Mouse (Mus musculus) neural tube, embryonic 10.5 days (tissue): Measurements from ENCODE around the gene Bckdhb.

Experiments
- DNase-seq: peaks from one replicate; pipeline ENCODE4 v3.0.0-alpha.2; 2017; ENCODE audit warnings: low spot score; ENCODE audit errors: extremely low spot score

Bckdhb gene

DNA sequence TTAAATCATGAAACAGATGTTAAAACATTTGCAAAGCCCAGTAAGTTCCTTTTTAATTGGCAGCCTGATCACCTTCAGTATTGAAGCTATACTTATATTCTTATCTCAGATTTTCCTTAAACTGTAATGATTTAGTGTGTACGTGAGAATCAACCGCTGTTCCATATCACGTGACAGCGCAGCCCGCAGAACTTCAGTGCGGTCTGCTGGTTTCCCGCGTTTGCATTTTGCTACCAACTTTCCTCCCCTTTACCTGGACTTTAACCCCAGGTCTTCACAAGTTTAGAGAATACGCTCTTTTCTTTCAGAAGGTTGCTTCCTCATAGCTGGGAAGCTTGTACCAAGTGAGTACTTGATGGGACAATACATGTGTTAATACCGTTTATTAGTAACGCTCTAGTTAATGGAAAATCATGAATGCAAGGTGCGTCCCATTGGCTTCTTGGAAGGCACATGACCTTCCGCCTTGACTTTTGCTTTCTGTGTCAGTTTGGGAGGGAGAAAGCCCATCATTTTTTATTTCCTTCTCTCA, 171.6 kb downstream of the Bckdhb start:
- no peak for DNase-seq

- no peak for DNase-seq
Measured at GRCm38 (mm10) chr9:84103344-84103743, 178.4 kb downstream of the Bckdhb start.

DNA sequence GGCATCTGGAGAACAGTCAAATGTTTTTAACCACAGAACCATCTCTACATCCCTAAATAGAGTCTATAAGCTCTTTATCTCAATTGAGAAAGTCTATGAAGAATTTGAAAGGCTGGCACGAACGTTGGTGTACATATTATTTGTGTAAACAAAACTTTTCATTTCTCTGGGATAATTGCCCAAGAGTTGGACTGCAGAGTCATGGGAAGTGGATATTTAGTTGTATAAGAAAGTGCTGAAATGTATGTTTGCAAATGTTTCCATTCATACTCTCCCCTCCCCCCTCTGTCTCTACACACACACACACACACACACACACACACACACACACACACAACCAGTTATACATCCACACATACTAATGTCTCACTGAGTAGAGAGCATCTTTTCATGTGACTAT, 181.5 kb downstream of the Bckdhb start:
- DNase-seq = no peak

- DNase-seq = peak; percentile 22
Measured at GRCm38 (mm10) chr9:84107045-84107813, 182.3 kb downstream of the Bckdhb start.

GRCm38 (mm10) chr9:84108534-84108933, 183.6 kb downstream of the Bckdhb start:
- no peak for DNase-seq

DNA sequence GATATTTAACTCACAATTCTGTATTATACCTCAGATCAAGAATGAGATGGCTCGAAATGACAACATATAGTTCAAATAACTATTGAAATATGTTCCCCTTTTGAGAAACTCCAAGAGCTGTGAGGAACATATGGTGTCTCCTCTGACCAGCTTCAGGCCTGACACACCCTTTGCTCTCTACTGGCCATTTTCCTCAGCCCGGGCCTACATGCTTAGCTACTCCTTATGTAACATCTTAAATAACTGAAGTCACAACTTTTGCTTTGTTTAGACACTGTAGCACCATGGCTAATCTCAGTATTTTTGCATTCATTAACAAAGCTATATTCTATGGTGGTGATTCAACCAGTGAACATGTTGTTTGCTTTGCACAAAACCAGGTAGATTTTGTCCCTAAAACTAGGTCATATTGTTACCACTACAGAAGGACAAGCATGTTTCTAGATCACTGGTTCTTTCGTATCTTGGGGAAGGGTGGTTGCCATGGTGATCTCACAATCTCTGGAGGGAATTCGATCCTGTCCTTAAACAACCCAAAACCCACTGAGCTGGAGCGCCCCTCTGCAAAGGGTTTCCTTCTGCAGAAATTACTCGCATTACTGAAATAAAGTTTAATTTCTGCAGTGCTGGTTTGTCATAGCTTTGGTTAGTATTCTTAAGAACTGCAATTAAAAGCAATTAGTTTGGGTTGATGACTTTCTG, 185.0 kb downstream of the Bckdhb start:
- no peak for DNase-seq

- DNase-seq = no peak
Measured at GRCm38 (mm10) chr9:84110616-84111015, 185.7 kb downstream of the Bckdhb start.

DNA sequence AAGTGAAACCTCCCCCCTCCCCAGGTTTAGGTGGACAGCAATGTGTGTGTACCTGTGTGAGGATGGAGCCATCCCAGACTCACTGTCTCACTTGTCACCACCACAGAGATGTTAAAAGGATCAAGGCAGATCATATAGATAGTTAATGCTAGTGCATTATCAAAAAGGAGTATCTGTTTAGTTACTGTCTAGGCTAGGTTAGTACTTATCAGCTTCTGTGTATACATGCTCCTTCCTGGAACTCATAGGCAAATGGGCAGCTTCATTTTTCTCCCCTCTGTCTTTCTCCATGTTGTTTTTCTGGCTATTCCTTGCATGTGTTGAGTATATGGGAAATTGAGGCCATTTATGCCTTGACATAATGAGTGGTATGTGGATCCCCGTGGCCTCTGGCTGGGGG, 187.4 kb downstream of the Bckdhb start:
- no peak for DNase-seq

- no peak for DNase-seq
Measured at GRCm38 (mm10) chr9:84112842-84113568, 188.1 kb downstream of the Bckdhb start.

- DNase-seq = no peak
Measured at GRCm38 (mm10) chr9:84114254-84114653, 189.3 kb downstream of the Bckdhb start.

DNA sequence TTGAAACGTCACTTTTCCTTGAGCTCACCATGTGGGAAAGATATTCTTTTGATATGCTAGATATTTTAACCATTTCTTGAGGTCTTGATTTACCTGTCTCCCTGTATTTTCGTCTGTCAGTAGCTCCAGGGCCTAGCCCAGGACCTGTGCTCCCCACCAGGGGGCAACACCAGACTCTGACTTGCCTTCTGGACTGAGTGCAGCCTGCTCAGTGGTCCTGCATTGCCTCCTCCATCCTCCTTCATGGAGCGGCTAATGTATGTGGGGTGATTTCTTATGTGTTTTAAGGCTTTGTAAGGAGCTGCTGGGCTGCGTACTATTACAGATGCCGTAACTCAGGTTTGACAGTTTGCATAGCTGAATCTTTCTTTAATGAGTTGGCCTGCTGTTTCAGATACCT, 192.4 kb downstream of the Bckdhb start:
- no peak for DNase-seq

- DNase-seq = no peak
Measured at GRCm38 (mm10) chr9:84124996-84125395, 200.1 kb downstream of the Bckdhb start.

DNA sequence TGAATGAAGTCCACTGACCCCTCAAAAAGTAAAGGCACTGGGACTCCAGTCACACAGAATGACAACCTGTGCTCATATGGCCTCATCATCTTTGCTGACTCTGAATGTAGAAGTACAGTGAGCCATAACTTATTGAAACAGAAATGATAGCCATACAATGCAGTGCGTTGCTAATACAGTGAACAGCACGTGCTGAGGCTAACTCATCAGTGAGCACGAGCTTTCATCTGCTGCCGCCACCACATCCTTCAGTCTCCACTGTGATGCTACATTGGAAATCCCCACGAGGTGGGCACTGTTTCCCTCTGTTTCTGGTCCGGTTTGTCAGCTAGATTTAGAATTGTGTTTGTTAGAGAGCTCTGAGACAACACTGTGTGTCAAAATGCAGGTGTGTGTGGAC, 205.4 kb downstream of the Bckdhb start:
- DNase-seq = no peak

DNA sequence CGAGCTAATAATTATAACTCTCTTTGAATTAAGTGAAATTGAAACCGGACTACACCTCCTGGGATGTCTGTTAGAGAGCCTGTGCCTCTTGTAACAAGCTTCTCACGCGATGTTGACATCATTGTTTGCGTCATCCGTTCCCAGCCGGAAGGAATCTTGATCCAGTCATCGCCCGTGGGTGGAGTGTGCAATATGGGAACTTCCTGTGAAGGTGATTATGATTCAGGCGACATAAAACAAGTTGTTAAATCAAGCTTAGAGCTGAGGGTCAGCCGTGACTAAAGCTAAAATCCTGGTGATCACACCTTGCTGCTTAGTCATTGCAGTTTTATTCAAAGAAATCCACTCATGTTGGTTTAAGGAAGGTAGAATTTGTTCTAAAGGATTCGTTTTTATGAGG, 210.1 kb downstream of the Bckdhb start:
- no peak for DNase-seq

DNA sequence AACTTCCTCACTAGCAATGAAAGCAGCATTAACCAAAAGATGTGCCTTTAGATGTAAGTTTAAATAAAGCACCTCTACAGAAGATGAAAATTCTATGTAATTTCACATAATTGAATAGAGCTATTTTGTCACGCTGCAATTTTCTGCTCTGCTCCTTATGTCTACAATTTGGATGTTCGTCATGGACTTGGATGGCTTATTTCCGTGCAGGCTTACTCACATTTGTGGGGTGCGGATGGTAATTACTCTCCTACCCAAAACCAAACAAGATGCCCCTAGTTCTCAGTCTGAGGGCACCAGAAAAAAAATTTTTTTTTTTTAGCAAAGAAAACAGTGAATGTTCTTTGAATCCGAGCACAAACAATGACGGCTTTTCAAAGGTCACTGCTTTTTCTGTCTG, 212.2 kb downstream of the Bckdhb start:
- no peak for DNase-seq

DNA sequence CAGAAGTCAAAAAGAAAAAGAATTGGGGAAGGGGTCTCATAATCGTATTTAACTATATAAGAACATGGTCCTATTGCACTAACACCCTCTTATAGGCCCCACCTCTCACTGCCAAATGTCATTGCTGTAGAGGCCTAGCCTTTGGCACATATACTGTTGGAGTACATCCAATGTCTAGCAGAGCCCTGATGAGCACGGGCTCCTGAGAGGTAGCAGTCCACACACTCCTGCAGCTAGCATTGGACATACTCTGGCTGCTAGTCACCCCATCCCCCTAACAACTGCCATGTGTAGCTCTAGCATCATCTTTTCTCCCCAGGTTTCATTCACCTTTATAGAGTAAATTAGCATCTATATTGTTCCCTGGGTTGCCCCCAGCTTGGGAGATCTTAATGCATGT, 223.2 kb downstream of the Bckdhb start:
- DNase-seq = no peak
